Comparison of ENCODE assay signal across 10 mouse cellular contexts in genomic region chr5:53707235-53708177, GRCm38 (mm10). TPM values are rescaled to one million over a fixed set of nuclear protein-coding genes. Genes with fewer than 3 reads are reported as not detected.
DNase-seq lines count a peak whose midpoint lies in the region; ATAC-seq and TF ChIP-seq lines count a peak whose summit lies in the region.
"Had no signal": no experiment of that assay in that cellular context is flagged by ENCODE, and none has a peak within 500 bp of the region (broad histone marks: within the 10 kb centered on the region; RNA-seq: fewer than 3 reads in every experiment).

Gene Cckar (minus strand): TSS chr5:53707705.

- no peaks in the 10 kb centered on the region for H3K36me3 ChIP-seq in forebrain, postnatal 0 days (ENCODE audit: insufficient read depth)
- no peaks in the 10 kb centered on the region for H3K36me3 ChIP-seq in midbrain, embryonic 13.5 days
- no peaks in the 10 kb centered on the region for H3K36me3 ChIP-seq in liver, postnatal 0 days (replicated peaks; ENCODE audit: insufficient read depth, low read length)

- H3K27ac ChIP-seq in forebrain, postnatal 0 days (ENCODE audit: low read depth, low read length): no peak within 1 kb of the TSS
- peak within 1 kb of the TSS; percentile 57 for H3K27ac ChIP-seq in midbrain, embryonic 13.5 days
- H3K27ac ChIP-seq in liver, postnatal 0 days (ENCODE audit: low read depth): no peak within 1 kb of the TSS

- no peak within 1 kb of the TSS for H3K4me3 ChIP-seq in forebrain, postnatal 0 days (ENCODE audit: low read depth, low read length)
- H3K4me3 ChIP-seq in midbrain, embryonic 13.5 days (replicated peaks): no peak within 1 kb of the TSS
- no peak within 1 kb of the TSS for H3K4me3 ChIP-seq in liver, postnatal 0 days (ENCODE audit: low read depth, low read length)

- ATAC-seq in forebrain, postnatal 0 days: peak; percentile 52
- ATAC-seq in midbrain, embryonic 13.5 days: peak; percentile 88
- no peak for ATAC-seq in liver, postnatal 0 days

- TF ChIP-seq CTCF in forebrain, postnatal 0 days (IDR thresholded peaks at IDR 0.05; ENCODE audit: low read depth): no peak
- no peak for TF ChIP-seq CTCF in liver, postnatal 0 days (IDR thresholded peaks at IDR 0.05; ENCODE audit: low read depth)

- DNase-seq in embryo, embryonic 10 days (ENCODE audit: low spot score): peak; percentile 31
- DNase-seq in forebrain, postnatal 0 days: peak; percentile 24
- DNase-seq in kidney, postnatal 14 days: peak; percentile 65
- no peak for DNase-seq in liver, postnatal 0 days
- DNase-seq in cerebellum, adult 11 months: no peak
- no peak for DNase-seq in heart, adult 9 months (ENCODE audit: low spot score in 2 of 2)
- DNase-seq in layer of hippocampus, adult 9-11 months: no peak
- DNase-seq: layer of hippocampus, postnatal 36 days had no signal

- WGBS in forebrain, postnatal 0 days: 13% methylated on average over 11 of the region's 11 CpGs
- WGBS in midbrain, embryonic 13.5 days: 20% methylated on average over 11 of the region's 11 CpGs
- 60% methylated on average over 11 of the region's 11 CpGs for WGBS in liver, postnatal 0 days (ENCODE audit: insufficient replicate concordance)

- H3K9me3 ChIP-seq in forebrain, postnatal 0 days (ENCODE audit: low read length): no peaks in the 10 kb centered on the region
- H3K9me3 ChIP-seq in midbrain, embryonic 13.5 days: no peaks in the 10 kb centered on the region
- H3K9me3 ChIP-seq in liver, postnatal 0 days (ENCODE audit: low read length): no peaks in the 10 kb centered on the region

- no peaks in the 10 kb centered on the region for H3K4me1 ChIP-seq in forebrain, postnatal 0 days (ENCODE audit: insufficient read depth)
- peaks cover 29% of the 10 kb centered on the region for H3K4me1 ChIP-seq in midbrain, embryonic 13.5 days (replicated peaks)
- H3K4me1 ChIP-seq in liver, postnatal 0 days (ENCODE audit: insufficient read depth): no peaks in the 10 kb centered on the region

- H3K4me2 ChIP-seq in forebrain, postnatal 0 days (ENCODE audit: low read depth): no peak within 1 kb of the TSS
- peak within 1 kb of the TSS; percentile 3; the same call in 1 of the 2 replicates for H3K4me2 ChIP-seq in midbrain, embryonic 13.5 days (replicated peaks)
- H3K4me2 ChIP-seq in liver, postnatal 0 days (ENCODE audit: low read depth, low read length): no peak within 1 kb of the TSS

- no peaks in the 10 kb centered on the region for H3K27me3 ChIP-seq in forebrain, postnatal 0 days (ENCODE audit: insufficient read depth, low read length)
- no peaks in the 10 kb centered on the region for H3K27me3 ChIP-seq in midbrain, embryonic 13.5 days
- no peaks in the 10 kb centered on the region for H3K27me3 ChIP-seq in liver, postnatal 0 days (ENCODE audit: insufficient read depth, low read length)
- H3K27me3 ChIP-seq: CH12.LX had no signal

- H3K9ac ChIP-seq in forebrain, postnatal 0 days: no peak within 1 kb of the TSS
- H3K9ac ChIP-seq in midbrain, embryonic 13.5 days (replicated peaks): no peak within 1 kb of the TSS; the same call in 1 of the 2 replicates
- no peak within 1 kb of the TSS for H3K9ac ChIP-seq in liver, postnatal 0 days (replicated peaks)

- TF ChIP-seq EP300 in liver, postnatal 0 days (IDR thresholded peaks at IDR 0.05; ENCODE audit: low read depth): no peak

RNA-seq across cellular contexts. Expression of gene Cckar, which starts in this region (rescaled TPM):
- total RNA-seq in forebrain, postnatal 0 days (2014; rRNA removed): 0.31 and 1.3 TPM in 2 replicates
- polyA plus RNA-seq in forebrain, postnatal 0 days (2015; fragmentation: Nextera tagmentation; extraction: Ambion mirVana): 0.23 and 0.74 TPM in 2 replicates
- 1.6 and 2.5 TPM in 2 replicates for polyA plus RNA-seq in midbrain, embryonic 13.5 days (2015; fragmentation: Nextera tagmentation; extraction: Ambion mirVana)
- polyA plus RNA-seq in liver, postnatal 0 days (2015; fragmentation: Nextera tagmentation; extraction: Ambion mirVana): 0.12 and 0.19 TPM in 2 replicates
- total RNA-seq: CH12.LX; layer of hippocampus, postnatal 36 days had no signal

Comparison
In these comparisons a context has a peak if more than half of its experiments do, and no peak if none do; other contexts are left out.
1. DNase-seq: peak in embryo, embryonic 10 days (single experiment), forebrain, postnatal 0 days (single experiment) and kidney, postnatal 14 days (single experiment); none in liver, postnatal 0 days (single experiment), cerebellum, adult 11 months (single experiment), heart, adult 9 months (0 of 2) and layer of hippocampus, adult 9-11 months (single experiment).